Mouse (Mus musculus) cerebellum, postnatal 14 days (tissue): ENCODE measurements around the gene Iqce.
"Not testable (repeated sequence)": the region's sequence is repeated elsewhere in the genome, so short reads cannot be mapped to it uniquely, and the experiment has no call there.

Experiments used
- DNase-seq, 2 experiments: peaks; one replicate each; pipeline ENCODE4 v3.0.0; 2021; ENCODE audit warnings: mixed read lengths in 2 of 2

Iqce gene

DNA sequence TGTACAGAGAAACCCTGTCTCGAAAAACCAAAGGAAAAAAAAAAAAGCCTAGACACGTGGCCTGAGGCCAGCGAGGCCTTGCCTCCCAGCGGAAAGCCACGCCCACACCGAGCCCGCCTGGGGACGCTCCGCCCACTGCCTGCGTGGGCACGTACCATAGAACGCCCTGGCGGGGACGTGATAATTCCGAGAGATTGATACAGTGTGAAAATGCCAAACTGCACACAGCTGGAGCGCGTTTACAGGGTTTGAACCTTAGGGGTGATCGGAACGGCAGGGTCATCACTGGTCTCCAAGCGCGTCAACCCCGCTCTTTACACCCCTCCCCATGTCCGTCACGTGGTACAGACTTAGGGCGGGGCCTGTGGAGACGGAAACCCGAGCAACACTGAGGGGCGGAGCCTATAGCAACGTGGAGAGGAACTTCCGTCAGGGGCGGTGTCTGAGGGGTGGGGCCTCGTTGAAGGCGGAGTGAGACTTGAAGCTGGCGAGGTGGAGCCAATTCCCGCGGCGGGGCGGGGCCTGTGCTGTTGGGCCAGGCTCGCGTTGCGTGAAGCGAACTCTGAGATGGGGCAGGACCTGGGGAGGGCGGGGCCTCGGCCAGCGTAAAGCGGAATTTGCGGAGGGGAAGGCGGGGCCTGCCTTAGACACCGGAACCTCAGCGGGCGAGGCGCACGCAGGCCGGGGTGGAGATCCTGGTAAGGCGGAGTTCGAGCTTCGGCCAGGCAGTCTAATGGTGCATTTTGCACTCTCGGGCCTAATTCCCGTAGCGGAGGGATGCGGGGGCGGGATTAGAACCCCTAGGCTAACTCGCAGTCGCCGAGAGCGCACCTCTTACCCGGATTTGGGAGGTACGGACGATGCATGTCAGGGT, 2.4 kb upstream of the Iqce start, which contains the start of gene Brat1:
TSS of gene Brat1 (plus strand) at position 634 of the 874 bp plus-strand sequence.
- DNase-seq, result peak; percentile 100

DNA sequence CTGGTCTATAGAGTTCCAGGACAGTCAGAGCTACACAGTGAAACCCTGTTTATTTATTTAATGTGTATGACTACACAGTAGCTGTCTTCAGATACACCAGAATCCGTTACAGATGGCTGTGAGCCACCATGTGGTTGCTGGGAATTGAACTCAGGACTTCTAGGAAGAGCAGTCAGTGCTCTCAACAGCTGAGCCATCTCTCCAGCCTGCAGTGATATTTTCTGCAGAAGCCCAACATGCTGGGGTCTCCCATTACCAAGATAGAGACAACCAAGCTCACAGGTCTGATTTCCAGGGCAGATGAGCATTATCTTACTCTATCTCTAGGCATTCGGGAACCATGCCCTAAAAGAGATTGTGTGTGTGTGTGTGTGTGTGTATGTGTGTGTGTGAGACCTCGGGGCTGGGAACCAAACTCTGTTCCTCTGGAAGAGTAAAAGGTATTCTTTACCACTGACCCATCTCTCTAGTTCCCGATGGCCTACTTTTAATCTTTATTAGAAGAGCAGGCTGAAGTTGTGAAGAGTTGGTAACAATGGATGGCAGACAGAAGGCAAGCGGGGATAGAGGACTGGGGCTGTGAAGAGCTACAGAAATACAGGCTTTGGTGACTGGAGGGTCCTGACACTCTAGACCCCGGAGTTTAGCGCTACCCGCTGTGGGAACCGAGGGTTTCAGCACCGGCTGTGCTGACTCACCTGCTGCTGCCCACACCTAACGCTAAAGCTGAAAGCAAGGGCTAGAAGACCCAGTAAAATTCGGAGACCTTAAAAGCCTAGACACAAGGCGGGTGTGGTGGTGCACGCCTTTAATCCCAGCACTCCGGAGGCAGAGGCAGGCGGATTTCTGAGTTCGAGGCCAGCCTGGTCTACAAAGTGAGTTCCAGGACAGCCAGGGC, 1.6 kb upstream of the Iqce start:
- peak; percentile 17 to 32 for DNase-seq

DNA sequence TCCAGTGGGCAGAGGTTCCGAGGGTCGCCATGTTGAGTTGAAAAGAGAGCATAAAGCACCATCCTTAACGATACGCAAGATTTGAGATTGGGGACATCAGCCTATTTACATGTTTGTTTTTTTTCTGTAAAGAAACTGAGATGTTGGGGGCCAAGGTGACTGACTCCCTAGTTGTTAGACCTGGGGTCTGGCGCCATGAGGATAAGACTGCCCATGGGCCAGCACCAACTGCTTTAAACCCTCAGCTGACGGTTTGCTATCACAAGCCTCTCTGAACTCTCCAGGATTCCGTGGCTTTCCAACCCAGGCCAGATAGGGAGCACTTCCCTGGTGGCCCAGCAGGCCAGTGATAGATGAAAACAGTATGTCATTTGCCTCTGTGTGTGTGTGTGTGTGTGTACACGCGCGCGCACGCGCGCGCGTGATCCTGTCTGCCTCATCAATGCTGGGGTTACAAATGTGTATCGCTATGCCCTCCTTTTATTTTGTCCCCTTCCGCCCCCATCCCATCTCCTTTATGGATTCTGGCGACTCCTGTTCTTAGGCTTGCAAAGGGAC, 519 bp upstream of the Iqce start:
- peak; percentile 26 to 33 for DNase-seq

DNA sequence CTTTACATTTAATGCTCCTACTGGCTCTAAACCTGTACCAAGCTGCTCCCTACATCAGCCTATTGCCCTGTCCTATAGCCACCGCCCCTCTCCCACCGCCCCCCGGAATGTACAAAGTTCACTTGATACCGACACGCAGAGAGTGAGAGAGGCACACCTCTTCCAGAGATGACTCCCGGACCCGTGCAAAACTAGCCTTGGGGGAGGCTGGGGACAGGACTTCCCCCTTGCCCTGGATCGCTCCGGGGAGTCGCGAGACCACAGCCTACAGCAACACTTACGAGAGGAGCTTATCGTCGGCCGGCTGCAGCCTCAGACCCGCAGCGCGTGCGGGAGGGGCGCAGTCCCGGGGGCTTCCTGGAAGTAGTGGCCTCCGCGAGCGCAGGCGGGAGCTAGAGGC, 517 bp downstream of the Iqce start:
- no peak for DNase-seq

DNA sequence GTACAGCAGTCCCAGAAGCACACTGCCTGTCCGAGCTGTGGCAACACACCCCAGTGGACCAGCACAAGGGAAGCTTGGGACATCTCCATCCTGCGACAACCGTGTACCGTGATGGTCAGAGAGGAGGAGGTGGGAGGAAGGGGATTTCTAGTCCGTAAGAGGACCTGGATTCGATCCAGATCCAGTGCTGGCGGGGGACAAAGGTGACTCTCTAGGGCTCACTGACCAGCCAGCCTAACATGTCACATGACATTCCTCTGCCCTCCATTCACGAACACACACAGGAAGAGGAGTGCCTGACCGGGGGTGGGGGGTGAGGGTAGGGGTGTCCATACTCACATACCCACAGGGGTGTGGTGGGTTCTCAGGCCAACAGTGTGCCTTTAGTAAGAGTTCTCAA, 2.4 kb downstream of the Iqce start:
- DNase-seq, result no peak

DNA sequence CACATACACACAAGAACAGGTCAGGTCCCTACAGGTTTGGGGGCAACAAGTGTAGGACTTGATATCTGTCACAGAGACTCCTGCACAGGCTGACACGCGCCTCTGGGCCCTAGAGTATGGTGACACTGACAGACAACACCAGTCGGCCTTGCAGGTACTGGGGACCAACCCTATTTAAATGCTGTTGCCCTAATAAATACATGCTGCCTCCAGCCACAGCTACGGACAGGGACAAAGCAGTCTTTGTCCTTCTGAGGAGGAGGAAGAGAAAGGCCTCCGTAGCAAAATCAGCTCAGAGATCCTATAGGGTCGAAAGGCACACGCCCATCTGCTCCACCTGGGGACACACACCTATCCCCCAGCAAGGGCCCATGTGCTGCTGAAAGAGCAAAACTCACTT, 6.2 kb downstream of the Iqce start:
- no peak for DNase-seq

DNA sequence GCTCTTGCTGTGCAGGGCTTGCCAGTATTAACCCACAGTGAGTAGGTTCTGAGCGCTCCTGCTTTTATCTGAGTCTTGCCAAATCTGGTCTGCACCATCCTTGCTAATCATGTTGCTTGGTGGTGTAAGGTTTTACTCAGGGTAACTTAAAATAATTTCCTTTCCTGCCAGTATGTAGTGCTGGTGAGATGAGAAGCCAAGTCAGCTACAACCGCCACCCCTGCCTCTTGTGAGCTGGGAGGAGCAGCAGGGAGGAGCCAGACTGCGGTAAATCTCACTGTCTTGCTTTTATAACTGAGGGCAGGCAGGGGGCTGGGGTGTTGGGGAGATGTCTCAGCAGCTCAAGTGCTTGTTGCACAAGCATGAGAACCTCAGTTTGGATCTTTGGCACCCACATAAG, 13.7 kb downstream of the Iqce start:
- DNase-seq, result no peak

DNA sequence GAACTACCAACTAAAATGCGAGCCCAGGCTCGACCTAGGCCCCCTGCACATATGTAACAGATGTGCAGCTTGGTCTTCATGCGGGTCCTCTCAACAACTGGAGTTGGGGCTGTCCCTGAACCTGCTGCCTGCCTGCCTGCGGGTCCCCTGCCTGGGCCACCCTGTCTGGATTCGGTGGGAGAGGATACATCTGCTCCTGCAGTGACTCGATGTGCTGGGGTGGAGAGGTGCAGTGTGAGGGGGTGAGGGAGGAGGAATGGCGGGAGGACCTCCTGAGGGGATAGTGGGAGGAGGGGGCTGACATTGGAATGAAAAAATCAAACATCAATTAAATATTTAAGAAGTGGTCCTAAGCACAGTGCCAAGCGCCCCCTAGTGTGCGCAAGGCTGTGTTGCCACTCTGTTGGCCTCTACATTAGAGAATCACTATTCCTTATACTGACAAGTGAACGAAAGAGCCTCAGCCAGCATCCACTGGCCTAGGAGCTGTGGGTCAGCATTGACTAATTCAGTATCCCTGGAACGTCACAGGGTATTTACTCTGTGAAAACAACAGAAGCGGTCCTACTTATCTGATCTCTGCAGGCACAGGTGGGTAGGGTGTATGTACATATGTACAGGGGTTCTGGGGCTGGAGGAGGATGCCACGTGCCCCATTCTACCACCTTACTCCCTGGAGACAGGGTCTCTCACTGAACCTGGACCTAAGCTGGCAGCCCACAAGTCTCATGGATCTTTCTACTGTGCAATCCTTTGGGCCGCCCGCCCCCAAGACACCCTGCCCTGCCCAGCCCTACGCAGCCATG, 17.6 kb downstream of the Iqce start:
- peak; percentile 71 to 77 for DNase-seq

DNA sequence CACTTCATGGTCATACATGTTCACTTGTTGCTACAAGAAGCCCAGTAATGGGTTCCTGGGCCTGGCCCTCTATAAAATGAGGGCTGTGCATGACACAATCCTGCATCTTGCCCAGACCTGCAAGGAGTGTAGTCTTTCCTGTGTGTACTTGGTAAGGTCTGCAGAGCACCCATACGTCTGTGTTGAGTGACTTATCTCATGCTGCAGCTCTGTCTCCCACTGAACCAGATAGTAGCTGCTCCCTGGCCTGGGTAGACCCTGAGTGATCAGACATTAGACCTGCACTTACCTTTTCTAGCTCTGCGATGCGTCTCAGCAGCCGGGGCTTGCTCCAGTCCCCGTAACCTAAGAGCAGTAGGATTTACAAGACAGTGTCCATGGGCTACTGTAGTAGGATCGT, 20.1 kb downstream of the Iqce start:
- DNase-seq, result no peak

DNA sequence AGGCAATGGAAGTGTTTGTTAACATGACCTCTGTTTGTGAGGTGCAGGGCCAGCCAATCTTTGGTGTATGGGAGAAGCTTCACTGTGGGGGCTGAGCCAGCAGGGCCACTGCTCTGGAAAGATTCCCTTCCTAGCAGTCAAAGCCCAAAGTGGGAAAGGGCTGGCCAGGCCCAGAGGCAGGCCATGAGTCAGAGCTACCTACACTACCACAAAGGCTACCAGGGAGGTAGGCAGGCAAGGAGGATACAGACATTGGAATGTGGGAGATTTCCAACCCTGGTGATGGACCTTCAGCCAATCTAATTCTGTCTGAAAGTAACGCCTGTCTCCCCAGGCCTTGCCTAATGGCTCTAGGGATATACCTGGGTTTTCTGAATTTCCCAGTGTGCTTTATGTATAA, 21.2 kb downstream of the Iqce start:
- DNase-seq, result no peak

DNA sequence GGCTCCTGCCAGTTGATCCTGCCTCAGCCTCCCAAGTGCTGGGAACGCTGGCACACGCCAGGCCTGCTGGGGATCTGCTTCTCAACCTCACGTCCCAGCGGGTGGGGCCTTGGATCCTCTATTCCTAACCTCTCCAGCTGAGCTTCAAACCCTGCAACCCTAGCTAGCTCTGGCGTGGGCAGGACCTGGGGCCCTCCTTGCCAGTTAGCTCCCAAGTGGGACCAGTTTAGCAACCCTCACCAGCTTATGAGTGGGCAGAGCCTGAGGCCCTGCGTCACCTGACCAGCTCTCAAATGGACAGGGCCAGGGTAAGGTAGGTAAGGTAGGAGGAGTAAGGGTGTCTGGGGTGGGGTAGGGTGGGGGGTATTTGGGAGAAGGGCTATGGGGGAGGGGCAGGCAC, 22.1 kb downstream of the Iqce start:
- no peak for DNase-seq

DNA sequence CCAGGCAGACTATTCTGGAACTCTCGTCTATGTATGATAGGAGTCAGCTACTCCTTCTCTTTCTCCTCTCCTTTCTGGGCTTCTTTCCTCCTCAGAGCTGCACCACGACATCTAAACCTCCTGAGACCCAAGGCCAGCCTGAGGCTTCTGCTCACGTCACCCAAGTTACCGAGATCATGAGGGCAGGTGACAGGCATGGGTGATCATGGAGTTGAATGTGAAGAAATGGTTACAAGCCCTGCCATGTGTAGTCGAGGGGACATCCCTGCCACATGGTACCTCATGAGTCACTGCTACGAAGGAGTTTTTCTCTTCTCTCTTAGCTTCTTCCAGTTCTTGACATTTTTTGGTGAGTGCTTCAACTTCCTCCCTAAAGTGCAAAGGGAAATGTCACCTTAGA, 25.0 kb downstream of the Iqce start:
- DNase-seq, result no peak

DNA sequence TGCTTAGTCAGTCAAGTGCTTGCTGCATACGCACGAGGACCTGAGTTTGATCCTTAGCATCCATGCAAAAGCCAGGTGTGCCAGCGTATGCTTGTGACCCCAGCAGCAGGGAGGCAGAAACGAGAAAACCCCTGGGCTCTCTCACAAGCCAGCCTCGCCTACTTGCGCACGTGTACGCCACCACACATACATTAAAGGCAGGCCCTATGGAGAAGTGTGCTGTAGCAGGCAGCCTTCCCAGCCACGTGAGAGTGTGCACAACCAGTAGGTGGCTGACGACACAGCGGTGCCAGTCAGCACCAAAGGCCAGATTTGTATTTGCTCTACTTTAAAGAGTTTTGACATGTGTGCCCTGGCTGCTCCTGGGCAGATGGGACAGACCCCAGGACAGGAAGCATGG, 26.5 kb downstream of the Iqce start:
- no peak for DNase-seq

DNA sequence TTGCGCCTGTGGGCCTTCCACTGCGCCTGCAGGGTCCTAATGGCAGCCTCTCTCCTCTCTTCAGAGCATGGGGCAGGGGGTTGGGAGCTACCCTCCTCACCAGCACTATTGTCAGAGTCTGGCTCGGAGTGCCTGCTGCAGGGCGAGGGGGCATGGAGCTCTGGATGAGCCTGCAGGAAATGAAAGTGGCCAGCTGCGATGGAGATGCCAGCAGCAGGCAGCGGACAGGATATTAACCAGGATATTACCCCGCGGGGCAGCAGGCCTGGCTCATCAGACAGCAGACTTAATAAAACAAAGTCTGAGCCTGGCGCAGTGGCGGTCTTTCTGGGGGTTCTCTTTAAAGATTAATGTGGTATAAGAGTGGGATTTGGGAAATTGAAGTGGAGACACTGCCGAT, 27.1 kb downstream of the Iqce start:
- DNase-seq, result no peak

DNA sequence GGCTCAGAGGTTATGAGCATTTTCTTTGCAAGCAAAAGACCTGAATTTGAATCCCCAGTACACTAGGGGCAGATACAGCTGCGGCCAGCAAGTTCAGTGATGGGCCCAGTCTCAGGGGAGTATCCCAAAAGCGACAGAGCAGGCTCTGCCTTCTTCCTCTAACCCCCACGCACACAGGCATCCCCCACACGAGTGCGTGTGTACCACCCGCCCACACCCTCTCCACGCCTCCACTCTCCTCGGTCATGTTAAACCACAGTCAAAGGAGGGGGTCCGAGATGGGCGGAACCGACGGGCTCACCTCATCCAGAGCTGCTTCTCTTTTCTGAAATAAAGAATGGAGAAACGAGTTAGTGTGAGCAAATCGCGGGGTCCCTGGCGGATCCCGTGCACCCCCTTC, 28.1 kb downstream of the Iqce start:
- no peak for DNase-seq

DNA sequence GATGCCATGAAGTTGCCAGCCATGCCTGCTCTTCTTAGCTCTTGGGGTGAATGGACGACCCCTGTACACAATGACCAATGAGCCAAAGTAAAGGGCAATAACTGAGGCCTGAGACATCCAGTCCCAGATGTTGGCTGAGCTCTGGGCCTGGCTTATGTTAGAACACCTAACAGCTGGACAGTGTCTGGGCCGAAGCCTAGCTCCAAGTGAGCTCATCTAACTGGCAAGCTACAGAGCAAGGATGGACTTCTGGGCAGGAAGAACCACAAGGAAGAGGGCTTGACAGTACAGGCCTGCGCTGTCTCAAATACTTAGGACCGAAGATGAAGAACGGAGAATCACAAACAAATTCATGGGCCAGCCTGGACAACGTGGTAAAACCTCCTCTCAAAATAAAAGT, 29.6 kb downstream of the Iqce start:
- not testable (repeated sequence) for DNase-seq

DNA sequence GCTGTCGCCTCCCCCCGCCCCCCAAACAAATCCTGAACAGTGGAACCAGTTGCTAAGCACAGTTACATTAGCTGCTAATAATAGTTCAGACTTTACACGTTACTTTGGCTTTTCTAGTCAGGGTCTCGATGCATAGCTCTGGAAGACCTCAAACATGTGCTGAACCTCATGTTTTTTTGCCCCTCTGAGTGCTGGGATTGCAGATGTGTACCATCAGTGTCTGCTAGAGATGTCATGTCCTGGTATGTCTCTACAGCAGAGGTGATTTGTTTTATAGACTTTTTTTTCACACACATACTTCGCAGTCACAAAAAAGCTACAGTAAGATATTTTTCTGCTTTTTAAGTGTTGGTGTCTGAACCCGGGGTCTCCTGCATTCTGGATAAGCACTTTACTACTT, 30.1 kb downstream of the Iqce start:
- no peak for DNase-seq

DNA sequence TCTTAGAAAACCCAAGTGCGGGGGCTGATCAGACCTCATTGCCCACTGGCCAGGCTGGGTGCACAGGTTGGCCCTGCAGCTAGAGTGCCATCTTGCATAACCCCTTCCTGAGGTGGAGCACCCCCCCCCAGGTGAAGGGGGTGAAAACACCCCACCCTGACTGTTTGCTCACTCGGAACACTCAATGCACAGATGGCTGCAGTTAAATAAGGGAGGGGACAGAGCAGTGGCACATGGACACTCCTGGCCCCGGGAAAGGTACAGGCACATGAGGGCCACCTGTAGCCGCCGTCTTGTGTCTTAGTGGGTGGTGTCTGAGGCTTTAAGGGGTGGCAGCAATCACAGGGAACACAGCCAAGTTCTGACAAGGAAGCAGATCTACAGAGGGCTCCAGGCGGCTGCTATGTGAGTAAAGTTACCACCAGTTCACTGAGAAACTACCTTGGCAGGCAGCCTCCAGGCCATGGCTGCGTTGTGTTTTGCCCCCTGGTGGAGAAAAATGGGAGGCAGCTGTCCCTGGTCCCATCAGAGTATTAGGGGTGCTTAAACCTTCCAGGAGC, 38.5 kb downstream of the Iqce start:
- DNase-seq, result peak; percentile 66 to 80

DNA sequence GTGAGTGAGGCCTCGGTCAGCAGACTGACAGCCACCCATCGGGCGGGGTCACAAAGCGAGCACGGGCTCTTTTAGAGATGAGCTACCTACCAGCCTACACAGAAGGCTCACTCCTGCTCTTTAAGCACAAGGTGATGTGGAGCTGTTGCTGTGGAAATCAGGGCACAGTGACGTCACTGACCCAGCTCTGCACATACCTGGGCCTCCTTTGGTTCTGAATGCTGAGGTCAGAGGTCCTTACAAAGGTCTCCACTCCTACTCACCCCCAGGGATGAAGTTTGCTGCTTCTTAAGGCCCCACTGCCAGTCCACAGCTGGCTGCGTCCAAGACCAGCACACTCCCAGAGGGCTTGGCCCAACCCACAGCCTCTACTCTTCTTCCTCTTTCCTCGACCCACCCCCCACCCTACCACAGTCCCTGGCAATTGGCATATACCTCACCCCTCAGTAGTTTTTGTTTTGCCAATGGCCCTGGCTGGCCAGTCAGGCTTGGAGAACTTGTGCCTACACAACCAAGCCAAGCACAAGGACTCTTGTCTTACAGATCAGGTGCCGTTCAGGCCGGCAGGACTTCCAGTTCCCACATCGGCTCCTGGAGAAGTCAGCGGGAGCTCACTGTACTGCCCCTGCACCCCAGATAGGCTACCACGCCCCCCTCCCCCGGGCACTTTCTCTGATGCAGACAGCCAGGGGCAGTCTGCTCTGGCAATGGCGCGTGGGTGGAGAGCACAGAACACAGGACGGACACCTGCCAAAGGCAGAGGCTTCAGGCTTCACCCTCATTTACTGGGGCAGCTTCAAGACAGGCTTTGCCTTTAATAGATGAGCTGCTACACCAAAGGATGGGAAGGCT, 39.2 kb downstream of the Iqce start:
- DNase-seq, result peak in 1 of 2 experiments; percentile 41

DNA sequence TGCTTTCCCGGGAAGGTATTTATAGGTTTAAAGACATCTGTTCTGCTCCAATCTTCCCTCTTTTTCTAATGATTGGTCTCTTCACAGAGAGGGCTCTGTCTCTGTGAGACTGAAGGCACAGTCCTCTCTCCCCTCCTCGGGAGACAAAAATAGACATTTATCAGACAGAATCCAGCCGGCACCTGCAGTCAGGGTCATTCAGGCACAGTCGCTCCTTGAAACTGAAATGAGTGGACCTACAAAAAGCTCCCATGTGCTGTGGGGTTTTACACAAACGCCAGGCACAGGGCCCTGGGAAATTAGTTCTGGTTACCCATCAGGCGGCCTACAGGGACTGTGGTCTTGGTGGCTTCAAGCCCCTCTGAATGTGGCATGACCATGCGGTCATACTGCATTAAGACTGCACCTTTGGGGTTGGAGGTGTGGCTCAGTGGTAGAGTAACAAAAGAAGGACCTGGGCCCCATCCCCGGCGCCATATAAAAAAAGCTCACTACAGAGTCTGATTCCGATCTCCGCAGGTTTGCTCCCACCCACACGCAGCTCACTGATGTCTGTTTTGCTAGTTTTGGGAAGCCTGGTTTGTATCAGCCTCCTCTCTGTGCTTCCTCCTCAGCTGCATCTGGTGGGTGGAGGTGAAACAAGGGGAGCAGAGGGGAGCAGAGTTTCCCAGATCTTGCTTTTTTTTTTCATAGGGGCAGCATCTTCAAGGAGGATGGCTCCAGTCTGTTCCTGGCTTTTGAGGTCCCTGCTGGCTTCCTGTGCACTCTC, 40.1 kb downstream of the Iqce start:
- no peak for DNase-seq

DNA sequence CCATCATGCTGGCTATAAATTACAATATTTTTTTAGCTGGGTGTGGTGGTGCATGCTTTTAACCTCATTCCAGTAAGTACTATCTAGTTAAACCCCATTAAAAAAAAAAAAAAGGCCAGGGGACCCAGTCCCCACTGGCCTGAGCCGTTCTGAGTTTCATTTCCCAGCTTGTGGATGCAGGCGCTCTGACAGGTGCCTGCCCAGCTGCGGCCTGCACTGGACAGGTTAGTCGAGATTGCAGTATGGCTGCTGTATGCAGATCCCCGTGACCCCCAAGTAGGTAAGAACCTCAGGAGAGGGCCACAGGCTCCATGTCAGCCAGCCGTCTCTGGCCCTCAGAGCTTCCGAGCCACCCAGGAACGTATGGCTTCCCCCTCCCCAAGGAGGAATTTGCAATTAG, 40.8 kb downstream of the Iqce start:
- no peak for DNase-seq
